Mouse (Mus musculus) testis, adult 2 months (tissue): ENCODE measurements around the gene Mical2.

Source experiments
- CTCF ChIP-seq: fragments of 200-500 bp; IDR thresholded peaks from 2 replicates; pipeline ENCODE4 v1.5.1; 2012; ENCODE audit warnings: low read depth, mild to moderate bottlenecking, inconsistent platforms, low read length, moderate library complexity; ENCODE audit not compliant: control insufficient read depth, insufficient read depth, insufficient replicate concordance
- POLR2A ChIP-seq: fragments of 200-500 bp; IDR thresholded peaks from 2 replicates; pipeline ENCODE4 v1.6.1; 2012; ENCODE audit warnings: low read depth, mild to moderate bottlenecking, inconsistent platforms, low read length, moderate library complexity; ENCODE audit not compliant: control insufficient read depth

DNA sequence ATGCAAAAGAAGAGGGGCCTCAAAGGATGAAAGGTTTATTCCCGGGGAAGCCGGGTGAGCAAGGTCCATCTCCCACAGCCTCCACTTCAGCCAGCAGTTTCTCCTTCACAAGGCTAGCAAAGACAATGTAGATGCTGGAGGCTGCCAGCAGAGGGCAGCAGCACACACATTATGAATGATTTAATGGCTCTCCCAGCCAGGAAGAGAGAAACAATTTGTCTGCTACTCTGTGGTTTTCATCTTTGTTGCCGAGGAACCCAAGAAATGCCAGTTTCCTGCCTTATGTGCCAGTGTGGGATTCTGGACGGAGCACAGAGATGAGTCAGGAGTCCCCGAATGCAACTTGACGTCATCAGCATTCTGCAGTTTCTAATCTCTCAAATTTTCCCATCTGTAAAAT is 174.5 kb downstream of the Mical2 start:
- TF ChIP-seq CTCF (peak; percentile 87), POLR2A (no peak)
